Mouse (Mus musculus) thymus, adult 2 months (tissue): Measurements from ENCODE around the gene Rtn4r.

Source experiments
- CTCF ChIP-seq: fragments of 200-500 bp; IDR thresholded peaks from 2 replicates; pipeline ENCODE4 v1.5.1; 2012; ENCODE audit warnings: mild to moderate bottlenecking, control low read depth, low read length, moderate library complexity, borderline replicate concordance; ENCODE audit not compliant: control insufficient read depth, poor library complexity, insufficient read depth; ENCODE audit errors: extremely low read depth
- POLR2A ChIP-seq: fragments of 200-500 bp; IDR thresholded peaks from 2 replicates; pipeline ENCODE4 v1.6.1; 2012; ENCODE audit warnings: mild to moderate bottlenecking, low read length, control low read depth, moderate library complexity; ENCODE audit not compliant: control insufficient read depth, poor library complexity, insufficient read depth; ENCODE audit errors: extremely low read depth

DNA sequence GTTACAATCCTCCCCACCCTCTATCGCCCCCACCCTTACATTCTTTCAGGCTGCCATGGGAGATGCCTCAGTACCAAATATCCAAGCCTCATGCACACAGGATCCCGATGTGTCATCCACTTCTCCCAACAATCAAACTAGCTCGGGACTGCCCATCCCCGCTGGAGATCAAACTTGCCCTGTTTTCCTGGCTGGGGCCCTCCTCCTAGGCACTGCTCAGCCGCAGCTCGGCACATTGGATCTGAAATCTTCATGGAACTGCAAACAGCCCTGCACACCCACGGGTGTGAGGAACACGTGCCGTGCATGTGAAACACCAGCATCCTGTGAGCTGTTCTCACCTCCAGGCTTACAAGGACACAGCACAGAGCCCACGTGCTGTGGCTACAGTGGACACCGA is 46.3 kb downstream of the Rtn4r start:
- TF ChIP-seq CTCF, result no peak
- no peak for TF ChIP-seq POLR2A
